Mouse (Mus musculus) neural tube, embryonic 14.5 days (tissue): ENCODE data around the gene Zp3. TPM values are rescaled to one million over a fixed set of nuclear protein-coding genes. Genes with fewer than 3 reads are reported as not detected.

ENCODE experiments used
- ATAC-seq: fragments of 200-750 bp; cut with Nextera tagmentation; 2 replicates; pipeline ENCODE4 v1.8.0; 2017; ENCODE audit warnings: low read depth, mild to moderate bottlenecking, moderate TSS enrichment, moderate library complexity
- H3K27ac ChIP-seq: fragments of 300-500 bp; sonication (generic); 2 replicates; pipeline ENCODE4 v1.5.1; 2014; ENCODE audit warnings: low read depth, mild to moderate bottlenecking, control low read depth, low read length, moderate library complexity, mixed read lengths
- H3K27me3 ChIP-seq: fragments of 300-500 bp; sonication (generic); 2 replicates; pipeline ENCODE4 v1.6.1; 2014; ENCODE audit warnings: low read length; ENCODE audit not compliant: control insufficient read depth, insufficient read depth
- H3K36me3 ChIP-seq: fragments of 300-500 bp; sonication (generic); 2 replicates; pipeline ENCODE4 v1.6.1; 2014; ENCODE audit warnings: low read length, mixed read lengths; ENCODE audit not compliant: control insufficient read depth, insufficient read depth
- H3K4me1 ChIP-seq: fragments of 300-500 bp; sonication (generic); 2 replicates; pipeline ENCODE4 v1.6.1; 2014; ENCODE audit warnings: low read length; ENCODE audit not compliant: control insufficient read depth, insufficient read depth
- H3K4me2 ChIP-seq: fragments of 300-500 bp; sonication (generic); 2 replicates; pipeline ENCODE4 v1.6.1; 2014; ENCODE audit warnings: mild to moderate bottlenecking, low read depth, low read length, control low read depth
- H3K4me3 ChIP-seq: fragments of 300-500 bp; sonication (generic); 2 replicates; pipeline ENCODE4 v1.5.1; 2014; ENCODE audit warnings: low read depth, low read length, control low read depth, mixed read lengths
- H3K9ac ChIP-seq: fragments of 300-500 bp; sonication (generic); replicated peaks from 2 replicates; pipeline ENCODE4 v1.6.1; 2014; ENCODE audit warnings: low read depth, mild to moderate bottlenecking, control low read depth, low read length, mixed read lengths
- H3K9me3 ChIP-seq: fragments of 300-500 bp; sonication (generic); 2 replicates; pipeline ENCODE4 v1.6.1; 2016; ENCODE audit warnings: low read length; ENCODE audit not compliant: control insufficient read depth
- WGBS: fragments of 180-500 bp; shearing (Covaris S2); extraction: QIAGEN DNeasy Blood & Tissue Kit; methylation state at CpG from one replicate; pipeline ENCODE4 v1.1.7; 2014; 5-methylcytosine and 5-hydroxymethylcytosine counted together
- polyA plus RNA-seq: library from polyadenylated mRNA; unstranded; fragments of >200 nt; fragmentation: Nextera tagmentation; extraction: Ambion mirVana; gene quantifications from 2 replicates; pipeline ENCODE4 v1.2.1, GENCODE M21; 2014

The Zp3 gene
- polyA plus RNA-seq, result 0.29 TPM in 1 of 2 replicates, not detected in the other

DNA sequence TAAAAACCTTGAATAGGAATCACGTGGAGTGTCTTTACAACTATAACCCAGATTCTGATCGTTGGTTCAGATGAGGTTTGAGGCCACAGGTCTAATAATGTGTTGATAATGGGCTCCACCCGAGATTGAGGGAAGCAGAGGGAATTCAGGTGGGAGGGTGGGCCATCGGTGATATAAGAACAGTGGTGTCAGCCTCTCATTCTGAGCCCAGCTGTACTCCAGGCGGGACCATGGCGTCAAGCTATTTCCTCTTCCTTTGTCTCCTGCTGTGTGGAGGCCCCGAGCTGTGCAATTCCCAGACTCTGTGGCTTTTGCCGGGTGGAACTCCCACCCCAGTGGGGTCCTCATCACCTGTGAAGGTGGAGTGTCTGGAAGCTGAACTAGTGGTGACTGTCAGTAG lies at the start of gene Zp3:
Gene Zp3, plus strand, starts transcription at position 196 of the 400 bp plus-strand sequence.
- 64% methylated on average over 8 of the region's 8 CpGs for WGBS

DNA sequence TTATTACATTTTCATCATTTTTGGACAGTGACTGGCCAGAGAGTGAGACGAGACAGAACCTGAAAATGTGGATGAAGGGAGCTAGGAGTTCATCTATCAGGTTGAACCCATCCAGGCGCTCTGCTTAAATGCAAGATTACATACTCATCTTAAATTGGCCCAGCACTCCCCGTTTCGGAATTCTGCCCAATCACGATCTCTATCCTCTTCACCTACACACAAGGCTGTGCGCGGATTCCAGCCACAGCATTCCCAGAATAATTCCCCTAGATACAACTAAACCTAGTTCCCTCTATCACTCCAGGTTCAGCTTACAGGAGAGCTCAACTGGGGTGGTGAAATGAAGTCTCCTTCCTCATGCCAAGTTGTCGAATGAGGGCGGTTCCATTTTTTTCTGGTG lies 48.4 kb upstream of the Zp3 start:
- no peaks in the 10 kb centered on the region for H3K9me3 ChIP-seq
- H3K36me3 ChIP-seq, result peaks cover 33% of the 10 kb centered on the region
- H3K4me2 ChIP-seq, result peak overlapping the region; percentile 60
- H3K4me3 ChIP-seq, result peak overlapping the region; percentile 16
- WGBS, result 93% methylated on average over 9 of the region's 9 CpGs
- ATAC-seq, result no peak
- no peak overlapping the region for H3K9ac ChIP-seq
- H3K27ac ChIP-seq, result no peak overlapping the region
- no peaks in the 10 kb centered on the region for H3K27me3 ChIP-seq
- peaks cover 32% of the 10 kb centered on the region for H3K4me1 ChIP-seq

More for the DNA sequence above, at the start of gene Zp3:
- Histone ChIP-seq H3K9ac (no peak within 1 kb of the TSS), H3K9me3 (no peaks in the 10 kb centered on the region), H3K4me2 (no peak within 1 kb of the TSS), H3K27ac (no peak within 1 kb of the TSS), H3K27me3 (no peaks in the 10 kb centered on the region), H3K36me3 (no peaks in the 10 kb centered on the region), H3K4me3 (no peak within 1 kb of the TSS), H3K4me1 (no peaks in the 10 kb centered on the region)
- ATAC-seq, result no peak

DNA sequence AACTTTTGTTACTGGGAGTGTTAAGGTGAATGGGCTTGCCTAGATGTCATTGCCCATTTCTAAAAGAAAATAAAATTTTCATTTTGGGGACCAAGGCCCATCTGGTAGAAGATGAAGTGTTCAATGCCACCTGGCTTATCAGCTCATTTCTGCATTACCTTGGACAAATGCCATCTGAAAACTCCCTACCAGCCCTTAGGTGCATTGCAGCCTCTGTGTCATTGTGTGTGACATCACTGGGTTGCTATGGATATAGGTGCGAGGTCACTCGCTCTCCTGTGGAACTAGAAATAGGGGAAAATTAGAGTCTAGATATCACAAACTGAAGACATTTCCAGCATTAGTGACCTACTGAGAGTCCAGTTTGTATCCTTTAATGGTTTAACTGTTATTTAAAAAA lies 47.5 kb upstream of the Zp3 start:
- H3K36me3 ChIP-seq, result peaks cover 29% of the 10 kb centered on the region
- H3K9me3 ChIP-seq, result no peaks in the 10 kb centered on the region
- ATAC-seq, result no peak
- whole genome bisulfite sequencing, result 57% methylated on average over 2 of the region's 2 CpGs
- H3K4me3 ChIP-seq, result peak overlapping the region; percentile 65
- peaks cover 30% of the 10 kb centered on the region for H3K4me1 ChIP-seq
- H3K27me3 ChIP-seq, result no peaks in the 10 kb centered on the region
- no peak overlapping the region for H3K27ac ChIP-seq
- peak overlapping the region; percentile 78 for H3K9ac ChIP-seq
- H3K4me2 ChIP-seq, result peak overlapping the region; percentile 60

DNA sequence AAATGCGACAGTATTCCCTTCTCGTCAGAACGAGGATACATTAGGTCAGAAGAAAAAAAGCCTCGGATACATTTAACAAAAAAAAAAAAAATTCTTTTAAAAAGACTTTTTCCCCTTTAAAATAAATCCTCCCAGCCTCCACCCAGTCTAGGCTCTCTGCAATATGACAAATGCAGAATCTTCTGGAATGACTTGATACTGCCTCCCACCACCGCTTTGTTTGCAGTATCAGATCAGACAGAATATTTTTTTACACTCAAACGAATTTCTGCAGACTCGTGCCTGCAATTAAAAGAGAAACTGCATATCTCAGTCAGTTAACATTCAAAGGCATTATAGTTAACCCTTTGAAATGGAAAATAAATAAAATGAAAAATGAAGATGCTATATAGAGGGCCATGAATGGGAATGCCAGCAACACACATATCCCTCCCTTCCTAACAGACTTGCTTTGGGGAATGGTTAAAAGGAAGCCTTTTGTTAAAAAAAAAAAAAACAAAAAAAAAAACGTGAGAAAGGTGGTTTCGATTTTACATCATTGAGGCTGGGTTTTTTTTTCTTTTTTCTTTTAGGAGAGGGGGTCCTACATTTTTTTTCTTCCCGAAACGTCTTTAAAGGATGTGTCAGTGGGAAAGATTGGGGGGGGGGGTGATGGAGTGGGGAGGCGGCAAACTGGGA lies 46.5 kb upstream of the Zp3 start:
- H3K27me3 ChIP-seq, result no peaks in the 10 kb centered on the region
- H3K9ac ChIP-seq, result peak overlapping the region; percentile 78
- peaks cover 29% of the 10 kb centered on the region for H3K4me1 ChIP-seq
- peak overlapping the region; percentile 98 for H3K27ac ChIP-seq
- no peaks in the 10 kb centered on the region for H3K9me3 ChIP-seq
- H3K4me2 ChIP-seq, result peak overlapping the region; percentile 60
- no peak for ATAC-seq
- H3K4me3 ChIP-seq, result peak overlapping the region; percentile 65
- WGBS, result 10% methylated on average over 12 of the region's 12 CpGs
- H3K36me3 ChIP-seq, result peaks cover 27% of the 10 kb centered on the region

DNA sequence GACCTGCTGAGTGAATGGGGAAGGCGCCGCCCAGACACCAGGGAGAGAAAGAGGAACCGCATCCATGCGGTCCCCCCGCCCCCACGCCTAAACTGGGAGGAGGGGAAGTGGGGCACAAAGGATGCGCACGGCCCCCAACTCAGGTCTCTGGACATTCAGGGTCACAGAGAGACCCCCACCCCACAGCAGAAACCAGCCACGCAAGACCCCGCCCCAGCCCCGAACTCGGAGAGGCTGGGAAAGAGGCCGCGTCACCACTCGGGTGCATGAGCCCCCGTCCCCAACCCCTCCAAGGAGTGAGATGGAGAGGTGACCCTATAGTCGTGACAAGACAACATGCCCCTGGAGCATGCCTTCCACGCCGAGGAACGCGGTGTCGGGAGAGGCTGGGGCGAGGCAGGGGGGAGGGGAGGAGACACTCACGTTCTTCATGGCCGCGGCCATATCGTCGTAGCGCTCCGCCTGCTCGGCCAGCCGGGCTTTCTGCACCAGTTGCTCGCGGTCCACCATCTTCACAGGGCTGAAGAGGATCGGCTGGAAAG lies 45.9 kb upstream of the Zp3 start:
- Histone ChIP-seq H3K9ac (peak overlapping the region; percentile 78), H3K9me3 (no peaks in the 10 kb centered on the region), H3K36me3 (peaks cover 27% of the 10 kb centered on the region), H3K4me3 (peak overlapping the region; percentile 65), H3K27ac (peak overlapping the region; percentile 98), H3K27me3 (no peaks in the 10 kb centered on the region), H3K4me2 (peak overlapping the region; percentile 60), H3K4me1 (peaks cover 29% of the 10 kb centered on the region)
- WGBS, result 0% methylated on average over 33 of the region's 35 CpGs
- ATAC-seq, result peak; percentile 79

DNA sequence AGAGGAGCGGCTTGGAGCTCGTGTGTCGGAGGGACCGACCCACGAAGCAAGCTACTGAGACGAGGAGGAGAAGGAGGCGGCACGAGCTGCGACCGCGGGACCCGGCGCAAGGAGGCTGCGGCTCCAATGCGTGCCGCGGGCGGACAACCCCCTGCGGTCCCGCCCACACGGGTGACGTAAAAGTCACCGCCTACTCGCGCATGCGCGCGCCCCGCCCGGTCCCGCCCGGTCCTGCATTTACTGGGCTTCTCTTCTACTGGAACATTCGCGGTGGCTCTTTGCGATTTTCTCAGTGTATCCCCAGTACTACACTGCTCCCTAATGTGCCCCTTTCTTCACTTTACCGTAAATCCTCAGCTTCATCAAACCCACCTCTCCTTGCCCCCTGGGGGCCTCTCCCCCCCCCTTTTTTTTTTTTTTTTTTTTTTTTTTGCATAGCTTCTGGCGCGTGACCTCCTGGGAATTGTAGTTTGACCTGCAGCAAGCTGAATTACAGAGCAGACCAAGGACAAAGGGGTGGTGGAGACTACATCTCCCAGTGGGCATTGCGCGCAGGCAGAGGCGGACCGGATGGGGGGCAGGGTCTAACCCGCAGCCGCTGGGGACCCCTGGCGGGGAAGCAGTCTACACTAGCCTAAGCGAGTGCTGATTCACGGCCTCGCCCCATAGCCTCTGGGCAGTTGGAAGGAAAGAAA lies 45.3 kb upstream of the Zp3 start, which contains the start of gene Ywhag:
Gene Ywhag, minus strand, starts transcription at position 136 of the 695 bp plus-strand sequence.
- ATAC-seq, result peak; percentile 93
- peaks cover 22% of the 10 kb centered on the region for H3K36me3 ChIP-seq
- WGBS, result under 1% methylated on average over 48 of the region's 48 CpGs
- no peaks in the 10 kb centered on the region for H3K27me3 ChIP-seq
- H3K4me2 ChIP-seq, result peak within 1 kb of the TSS; percentile 60
- H3K4me1 ChIP-seq, result peaks cover 27% of the 10 kb centered on the region
- H3K9ac ChIP-seq, result peak within 1 kb of the TSS; percentile 78
- H3K9me3 ChIP-seq, result no peaks in the 10 kb centered on the region
- H3K27ac ChIP-seq, result peak within 1 kb of the TSS; percentile 98
- peak within 1 kb of the TSS; percentile 65 for H3K4me3 ChIP-seq

DNA sequence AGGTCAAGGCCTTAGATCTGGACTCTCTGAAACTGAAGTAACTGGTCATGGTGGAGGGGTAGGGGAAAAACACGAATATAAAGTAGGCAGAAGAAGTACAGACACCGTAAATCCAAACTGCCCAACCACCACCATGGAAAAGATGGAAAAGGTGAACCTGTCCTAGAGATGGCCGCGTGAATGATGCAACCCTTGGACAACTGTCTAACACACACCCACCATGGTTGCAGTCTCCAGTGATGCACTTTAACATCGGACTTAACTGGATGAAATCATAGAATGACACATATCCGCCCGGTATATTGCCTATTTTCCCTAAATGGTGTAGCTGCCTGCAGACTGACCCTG lies 44.7 kb upstream of the Zp3 start:
- Histone ChIP-seq H3K27me3 (no peaks in the 10 kb centered on the region), H3K27ac (peak overlapping the region; percentile 98), H3K4me3 (peak overlapping the region; percentile 65), H3K9ac (peak overlapping the region; percentile 78), H3K36me3 (peaks cover 17% of the 10 kb centered on the region), H3K9me3 (no peaks in the 10 kb centered on the region), H3K4me2 (peak overlapping the region; percentile 60; the same call in 1 of the 2 replicates), H3K4me1 (peaks cover 22% of the 10 kb centered on the region)
- peak; percentile 16; the same call in 1 of the 2 replicates for ATAC-seq
- 51% methylated on average over 7 of the region's 7 CpGs for WGBS

DNA sequence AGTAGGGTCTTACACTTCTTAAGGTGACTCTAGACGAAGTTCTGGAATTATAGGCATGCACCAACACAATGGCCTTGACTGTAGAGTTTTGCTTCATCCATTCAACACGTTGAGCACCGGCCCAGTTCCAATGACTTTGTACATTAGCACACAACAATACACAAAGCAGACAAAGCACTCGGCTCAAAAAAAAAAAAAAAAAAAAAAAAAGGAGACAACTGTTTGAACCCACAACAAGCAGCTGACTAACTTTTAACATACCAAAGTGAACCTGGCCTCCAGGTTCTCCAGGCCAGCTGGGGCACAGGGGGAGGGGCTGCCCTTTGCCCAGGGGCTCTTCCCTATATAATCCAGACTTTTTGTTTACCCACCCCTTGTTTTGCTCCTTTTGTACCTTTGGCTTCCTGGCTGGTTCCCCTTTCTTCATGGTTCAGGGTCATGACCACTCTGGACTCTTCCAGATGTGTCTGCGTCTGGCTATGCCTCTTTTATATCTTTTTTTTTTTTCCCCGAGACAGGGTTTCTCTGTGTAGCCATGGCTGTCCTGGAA lies 44.2 kb upstream of the Zp3 start:
- no peaks in the 10 kb centered on the region for H3K9me3 ChIP-seq
- H3K27me3 ChIP-seq, result no peaks in the 10 kb centered on the region
- WGBS, result 83% methylated on average over 6 of the region's 6 CpGs
- peaks cover 11% of the 10 kb centered on the region; the same call in 1 of the 2 replicates for H3K36me3 ChIP-seq
- no peak overlapping the region; the same call in 1 of the 2 replicates for H3K9ac ChIP-seq
- H3K4me2 ChIP-seq, result no peak overlapping the region
- ATAC-seq, result no peak
- H3K4me3 ChIP-seq, result no peak overlapping the region
- H3K27ac ChIP-seq, result peak overlapping the region; percentile 98; the same call in 1 of the 2 replicates
- H3K4me1 ChIP-seq, result peaks cover 22% of the 10 kb centered on the region
